Mouse (Mus musculus) cerebellum, adult 2 months (tissue): ENCODE data around the gene Tmub2.

Experiments
- CTCF ChIP-seq: fragments of 200-500 bp; IDR thresholded peaks from 2 replicates; pipeline ENCODE4 v1.5.1; 2011; ENCODE audit warnings: low read depth, mild to moderate bottlenecking, control low read depth, low read length, moderate library complexity, borderline replicate concordance; ENCODE audit not compliant: insufficient read depth
- POLR2A ChIP-seq: fragments of 200-500 bp; IDR thresholded peaks from 2 replicates; pipeline ENCODE4 v1.6.1; 2011; ENCODE audit warnings: low read length, control low read depth, borderline replicate concordance; ENCODE audit not compliant: insufficient read depth

GRCm38 (mm10) chr11:102323516-102323915 lies 38.8 kb downstream of the Tmub2 start:
- TF ChIP-seq POLR2A (no peak), CTCF (no peak)
